Mouse (Mus musculus): ENCODE data around the gene Gla. TPM values are rescaled to one million over a fixed set of nuclear protein-coding genes. Genes with fewer than 3 reads are reported as not detected.

Gla gene
- total RNA-seq (2023) = 10 to 100 TPM; 10.7 to 22.1 TPM

DNA sequence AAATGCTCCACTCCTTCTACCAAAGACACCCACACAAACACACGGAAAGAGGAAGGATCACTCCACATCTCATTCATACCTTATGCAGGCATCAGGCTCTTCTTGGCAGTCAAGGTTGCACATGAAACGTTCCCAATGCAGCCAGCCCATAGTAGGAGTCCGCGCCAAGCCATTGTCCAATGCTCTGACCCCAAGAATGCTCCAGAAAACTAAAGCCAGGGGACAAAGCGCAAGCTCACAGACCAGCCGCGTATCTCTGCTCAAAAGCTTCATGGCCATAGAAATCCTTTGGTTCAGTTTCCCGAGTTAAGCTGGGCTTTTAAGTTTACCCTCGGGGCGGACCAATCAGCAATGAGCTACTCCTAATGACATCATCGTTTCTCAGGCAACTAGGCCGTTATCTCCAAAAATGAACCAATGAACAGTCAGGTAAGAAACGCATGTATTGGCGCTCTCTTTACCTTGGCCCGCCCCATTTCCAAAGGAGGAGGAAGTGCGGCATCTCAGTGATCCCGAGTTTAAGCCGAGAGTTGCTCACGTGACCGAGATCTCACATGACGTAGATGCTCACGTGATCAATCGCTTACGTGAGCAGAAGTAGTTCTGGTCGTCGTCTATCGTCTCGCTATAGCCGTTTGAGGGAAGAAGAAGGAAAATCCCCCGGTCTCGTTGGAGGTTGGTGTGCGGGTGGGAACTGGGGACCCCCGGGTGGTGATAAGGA lies at the start of gene Gla, which contains the start of gene Hnrnph2:
Gla (minus strand) TSS at position 467 of the 721 bp plus-strand sequence.
Hnrnph2 (plus strand) TSS at position 521 of the 721 bp plus-strand sequence.

GRCm38 (mm10) chrX:134585103-134586002 lies 15.6 kb downstream of the Gla start, which contains the start of gene Rpl36a:
TSS of gene Rpl36a (plus strand) at chrX:134585654.

DNA sequence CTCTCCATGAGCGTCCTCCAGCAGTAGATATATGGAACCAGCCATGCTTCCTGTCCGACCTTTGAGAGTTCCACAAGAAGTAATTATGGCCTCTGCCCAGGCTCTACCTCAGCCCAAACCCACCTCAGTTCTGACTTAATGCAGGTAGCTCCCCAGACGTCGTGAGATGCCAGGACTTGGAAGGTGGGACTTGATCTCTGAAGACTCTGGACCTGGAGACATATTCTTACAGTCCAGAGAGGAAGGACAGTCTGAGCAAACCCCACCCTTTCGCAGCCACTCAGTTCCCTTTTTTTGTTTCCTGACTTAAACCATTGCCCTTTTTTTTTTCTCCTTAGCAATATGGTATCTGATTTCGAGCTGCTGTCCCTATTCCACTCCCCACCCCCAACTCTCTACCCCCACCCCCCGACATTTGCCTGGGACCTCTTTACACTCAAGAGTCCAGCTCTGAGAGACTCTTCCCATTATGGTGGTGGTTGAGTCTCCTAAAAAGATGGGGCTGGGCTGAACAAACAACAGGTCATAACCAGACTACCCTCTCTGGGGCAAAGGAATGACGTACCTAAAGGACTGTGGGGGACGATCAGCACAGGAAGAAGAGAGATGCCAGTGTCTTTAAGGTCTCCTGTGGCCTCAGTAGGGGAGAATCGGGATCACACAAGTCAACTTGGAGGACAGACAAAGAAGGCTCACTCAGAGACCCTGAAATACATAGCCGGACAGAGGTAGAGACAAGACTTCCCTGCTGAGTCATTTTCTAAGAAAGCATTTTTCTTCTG lies 17.8 kb downstream of the Gla start, which contains the start of gene Btk:
Btk (minus strand) TSS at position 683 of the 782 bp plus-strand sequence.

DNA sequence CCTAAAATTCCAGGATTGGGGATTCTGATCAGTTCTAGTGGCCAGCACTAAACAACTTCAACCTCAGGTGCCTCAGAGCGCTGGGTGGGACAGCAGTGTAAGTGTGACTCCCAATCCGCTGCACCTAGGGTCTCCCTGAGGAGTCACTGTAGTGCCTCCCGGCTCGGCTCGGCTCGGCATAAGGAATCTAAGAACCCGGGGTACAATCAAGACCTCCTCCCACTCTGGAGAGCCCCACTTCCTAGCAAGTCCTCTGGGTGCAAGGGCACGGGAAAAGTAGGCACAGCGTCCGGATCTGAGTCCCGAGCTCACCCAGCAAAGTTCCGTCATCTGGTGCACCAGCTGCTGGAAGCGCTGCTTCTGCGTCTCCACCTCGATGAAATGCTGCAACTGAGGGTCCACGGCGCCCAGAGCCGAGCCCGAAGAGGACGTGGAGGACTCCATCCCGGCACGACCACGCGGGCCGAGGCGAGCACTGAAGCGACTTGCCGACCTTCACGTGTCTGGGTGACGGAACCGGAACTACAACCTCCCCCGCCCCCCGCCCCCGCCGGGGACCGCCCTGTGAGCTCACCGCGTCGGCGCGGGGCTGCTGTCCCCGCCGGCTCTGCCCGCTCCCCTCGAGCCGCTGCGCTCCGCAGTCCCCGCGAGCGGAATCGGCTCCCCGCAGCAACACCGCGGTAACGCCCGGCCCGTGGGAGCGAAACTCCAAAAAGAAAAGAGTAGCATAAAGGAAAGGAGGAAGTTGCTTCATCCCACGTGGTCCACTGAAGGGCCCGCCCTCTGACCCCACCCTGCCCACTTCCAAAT lies 59.6 kb downstream of the Gla start, which contains the start of gene Timm8a1:
Timm8a1 (minus strand) TSS at position 721 of the 810 bp plus-strand sequence.

Other genes starting within 250 kb of the Gla start
- not detected for gene Drp2, start 196.6 kb downstream of the Gla start, total RNA-seq (2023)
- not detected for gene Taf7l, start 124.6 kb downstream of the Gla start, total RNA-seq (2023)
- 10 to 100 TPM; 15.8 to 16.0 TPM for gene Timm8a1, start 59.3 kb downstream of the Gla start, total RNA-seq (2023)
- 1 to 10 TPM; 1.3 to 2.7 TPM for gene Btk, start 17.6 kb downstream of the Gla start, total RNA-seq (2023)
- 100 to 1,000 TPM; 656 to 686 TPM for gene Rpl36a, start 15.5 kb downstream of the Gla start, total RNA-seq (2023)
- gene Hnrnph2, start 54 bp upstream of the Gla start, total RNA-seq (2023) = 100 to 1,000 TPM; 102 to 106 TPM
- 1 to 10 TPM; 2.7 to 4.7 TPM for gene Armcx4, start 85.4 kb upstream of the Gla start, total RNA-seq (2023)
- 1 to 10 TPM; 1.9 to 3.1 TPM for gene Armcx1, start 116.8 kb upstream of the Gla start, total RNA-seq (2023)
- gene Armcx6, start 150.3 kb upstream of the Gla start, total RNA-seq (2023) = 1 to 10 TPM; 1.2 to 2.4 TPM
- 10 to 100 TPM in 1 of 2 experiments, 1 to 10 TPM in 1; 9.6 to 10.7 TPM for gene Armcx3, start 155.5 kb upstream of the Gla start, total RNA-seq (2023)
- 10 to 100 TPM; 30.2 to 35.0 TPM for gene Armcx2, start 208.1 kb upstream of the Gla start, total RNA-seq (2023)